Mouse (Mus musculus): ENCODE measurements at regions not wholly inside any gene's neighbourhood (a gene's known extent, or its start where the extent isn't known, plus 50 kb on each side); places are given as distances from the start of the nearest gene placed in this dataset.

DNA sequence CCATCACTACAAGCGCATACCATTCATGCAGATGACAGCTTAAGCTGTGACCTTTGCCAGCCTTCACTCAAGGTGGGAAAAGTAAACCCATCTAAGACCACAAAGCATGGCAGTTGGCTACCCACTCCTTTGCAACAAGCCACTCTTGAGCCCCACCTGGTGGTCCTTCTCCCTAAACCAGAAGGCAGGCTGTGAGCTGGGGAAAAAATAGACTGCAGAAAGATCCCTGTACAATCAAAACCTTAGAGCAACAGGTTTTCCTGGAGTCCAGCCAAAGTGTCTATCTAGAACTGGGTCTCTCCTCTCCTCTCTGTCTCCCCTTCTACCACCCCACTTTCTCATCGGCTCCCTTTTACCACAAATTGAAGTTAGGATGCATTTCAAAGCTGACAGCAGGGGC, 407.2 kb downstream of the Pdcd6ip start:
- DNase-seq (ENCODE audit: low spot score), result no peak

DNA sequence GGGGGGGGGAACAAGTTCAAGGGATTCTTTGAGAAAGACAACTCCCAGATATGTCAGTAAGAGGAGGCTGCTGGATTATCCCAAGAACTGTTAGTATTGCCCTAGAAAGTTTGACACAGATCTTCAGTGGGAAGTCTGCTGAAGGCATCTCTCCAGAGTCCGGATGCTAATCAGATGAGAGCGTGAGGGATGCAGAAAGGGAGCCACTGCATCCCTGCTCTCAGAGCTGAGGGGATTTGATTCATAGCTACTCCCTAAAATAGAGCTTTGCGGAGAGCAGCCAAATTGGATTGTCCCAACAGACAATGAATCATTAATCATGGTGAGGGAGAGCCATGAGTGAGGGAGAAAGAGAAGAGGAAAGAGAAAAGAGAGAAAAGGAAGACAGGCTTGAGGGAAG, 408.2 kb downstream of the Pdcd6ip start:
- DNase-seq (ENCODE audit: low spot score), result no peak

DNA sequence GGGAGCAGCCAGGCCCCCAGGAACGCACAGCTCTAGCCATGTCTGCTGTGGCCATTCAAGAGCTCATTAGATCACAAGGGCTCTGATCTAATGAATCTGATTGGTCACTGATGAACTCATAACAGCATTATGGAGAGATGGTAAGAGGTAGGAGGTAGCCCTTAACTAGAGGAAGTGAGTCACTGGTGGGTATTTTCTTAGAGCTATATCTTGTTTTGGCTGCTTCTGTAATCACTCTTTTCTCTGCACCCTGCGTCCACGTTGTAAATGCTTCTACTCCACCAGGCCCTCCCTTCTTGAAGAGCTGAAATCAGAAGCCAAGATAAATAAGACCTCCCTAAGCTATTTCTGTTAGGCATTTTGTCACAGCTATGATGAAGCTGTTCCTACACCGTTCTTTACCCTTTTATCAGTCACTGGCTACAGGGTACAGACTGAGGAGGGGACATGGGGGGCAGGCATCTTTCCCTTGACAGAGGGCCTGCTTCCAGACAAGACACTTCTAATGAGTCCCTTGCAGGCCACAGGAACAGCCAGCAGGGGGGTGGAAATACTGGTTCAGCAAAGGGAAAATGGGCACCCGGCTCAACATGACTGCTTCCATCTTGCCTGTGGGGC, 412.1 kb downstream of the Pdcd6ip start:
- DNase-seq (ENCODE audit: low spot score), result no peak

DNA sequence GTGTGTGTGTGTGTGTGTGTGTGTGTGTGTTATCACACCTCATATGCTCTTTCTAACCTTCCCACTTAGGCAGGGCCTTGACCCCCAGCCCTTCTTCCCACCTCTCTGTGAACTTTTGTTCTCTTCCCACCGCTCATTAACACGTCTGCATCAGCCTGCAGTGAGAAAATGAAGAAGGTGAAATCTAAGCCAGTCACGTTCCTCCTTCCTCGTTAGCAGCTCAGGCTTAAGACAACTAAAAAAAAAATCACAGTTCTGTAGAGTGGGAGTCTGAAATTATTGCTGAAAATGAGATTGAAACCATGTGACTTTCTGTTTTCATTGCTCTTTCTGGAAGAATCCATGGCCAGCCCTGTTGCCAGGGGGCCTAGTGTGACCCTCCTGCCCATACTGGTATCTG, 420.7 kb downstream of the Pdcd6ip start:
- DNase-seq (ENCODE audit: low spot score), result no peak

- no peak for DNase-seq (ENCODE audit: low spot score)
These were observed 424.8 kb downstream of the Pdcd6ip start for GRCm38 (mm10) chr9:113283244-113283643.

- DNase-seq (ENCODE audit: low spot score), result no peak
These were observed 437.5 kb downstream of the Pdcd6ip start for GRCm38 (mm10) chr9:113270595-113270994.

DNA sequence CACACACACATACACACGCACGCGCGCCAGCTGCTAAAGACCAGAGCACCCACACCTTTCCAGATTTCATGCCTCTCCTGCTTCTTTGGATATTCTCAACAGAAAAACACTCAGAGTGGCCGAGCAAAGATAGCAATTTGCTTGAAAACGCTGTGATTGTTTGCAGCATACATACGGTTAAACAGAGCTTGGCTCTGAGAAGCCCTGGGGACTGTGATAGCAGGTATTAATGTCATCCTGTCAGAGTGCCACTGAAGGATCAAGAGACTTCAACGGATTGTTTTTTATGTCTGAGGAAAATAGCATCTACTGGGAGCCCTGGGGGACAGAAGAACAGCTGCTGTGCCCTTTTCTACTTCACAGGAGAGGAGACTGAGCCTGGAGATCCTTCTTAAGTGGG, 440.4 kb downstream of the Pdcd6ip start:
- no peak for DNase-seq (ENCODE audit: low spot score)

DNA sequence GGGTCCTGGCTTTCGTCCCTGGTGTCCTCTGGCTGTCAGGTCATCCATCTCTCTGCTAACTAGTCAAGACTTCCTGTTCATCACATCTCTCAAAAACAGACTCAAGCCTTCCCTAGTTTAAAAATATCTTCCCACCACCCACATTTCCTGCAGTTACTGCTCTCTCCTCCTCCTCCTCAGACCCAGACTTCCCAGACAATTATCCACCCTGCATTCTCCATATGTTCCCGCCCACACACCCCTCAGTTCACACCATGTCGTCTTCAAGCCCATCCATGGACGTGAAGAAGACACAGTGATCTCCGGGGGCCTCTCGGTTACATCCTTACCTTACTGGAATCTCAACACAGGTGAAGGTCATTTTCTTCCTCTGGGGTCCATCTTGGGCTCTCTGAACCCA, 444.4 kb downstream of the Pdcd6ip start:
- DNase-seq (ENCODE audit: low spot score), result no peak

DNA sequence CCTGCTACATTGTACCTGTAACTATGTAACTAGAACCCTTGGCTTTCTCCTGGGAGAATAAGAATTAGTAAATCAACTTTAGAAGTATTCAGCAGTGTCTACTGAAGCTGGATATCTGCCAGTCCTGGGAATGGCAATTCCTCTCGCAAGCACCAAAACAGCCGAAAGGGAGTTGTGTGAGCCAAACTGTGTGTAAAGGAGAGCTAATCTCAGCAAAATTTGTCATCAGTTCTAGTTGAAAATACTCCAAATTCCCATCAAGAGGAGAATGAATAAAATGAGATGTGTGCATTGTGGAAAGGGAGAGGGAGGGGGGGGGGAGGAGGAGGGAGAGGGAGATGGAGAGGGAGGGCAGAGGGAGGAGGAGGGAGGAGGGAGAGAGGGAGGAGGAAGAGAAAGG, 447.8 kb downstream of the Pdcd6ip start:
- DNase-seq (ENCODE audit: low spot score), result no peak

- no peak for DNase-seq (ENCODE audit: low spot score)
These were observed 449.5 kb downstream of the Pdcd6ip start for GRCm38 (mm10) chr9:113258556-113258955.

DNA sequence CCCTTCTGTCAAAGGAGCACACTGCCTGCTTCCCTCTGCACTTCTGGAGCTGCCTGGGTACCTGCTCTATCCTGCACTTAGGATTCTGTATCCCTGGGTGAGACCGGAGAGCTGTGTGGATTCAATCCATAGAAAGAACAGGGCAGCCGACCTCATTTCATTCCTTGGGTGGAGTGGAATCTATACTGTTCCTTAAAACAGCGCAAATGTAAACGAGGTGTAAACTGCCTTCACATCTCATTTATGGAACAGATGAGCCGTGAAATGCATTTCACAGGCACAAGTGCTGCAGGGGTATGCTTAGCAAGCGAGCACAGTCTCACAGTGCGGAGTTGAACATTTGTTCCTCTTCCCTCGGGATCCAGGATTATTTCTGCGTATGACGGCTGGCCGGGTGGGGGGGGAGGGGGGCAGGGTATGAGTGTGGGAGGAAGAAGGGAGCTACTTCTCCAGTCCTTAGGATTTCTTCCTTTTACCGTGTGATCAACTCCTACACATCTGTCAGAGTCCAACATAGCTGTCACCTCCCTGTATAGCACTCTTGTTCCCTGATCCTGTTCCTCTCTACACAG, 459.3 kb downstream of the Pdcd6ip start:
- DNase-seq (ENCODE audit: low spot score), result no peak

DNA sequence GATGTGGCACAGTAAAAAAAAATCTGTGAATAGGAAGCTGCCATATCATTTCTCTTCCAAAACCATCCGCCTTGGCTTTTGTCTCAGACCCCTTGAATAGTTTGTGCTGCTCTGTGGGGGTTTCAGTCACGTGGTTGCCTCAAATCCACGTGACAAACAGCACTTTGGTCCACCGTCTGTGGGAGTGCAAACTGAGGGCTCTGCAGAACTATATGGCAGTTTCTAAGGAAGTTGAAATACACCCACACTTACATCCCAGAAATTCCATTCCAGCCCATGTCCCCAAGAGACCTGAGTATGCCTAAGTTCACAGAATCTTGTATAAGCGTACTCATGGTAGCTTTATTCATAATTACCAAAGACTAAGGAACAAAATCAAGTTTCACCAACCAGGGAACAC, 460.1 kb downstream of the Pdcd6ip start:
- no peak for DNase-seq (ENCODE audit: low spot score)

- DNase-seq (ENCODE audit: low spot score), result no peak
These were observed 464.2 kb downstream of the Pdcd6ip start for GRCm38 (mm10) chr9:113243870-113244269.

DNA sequence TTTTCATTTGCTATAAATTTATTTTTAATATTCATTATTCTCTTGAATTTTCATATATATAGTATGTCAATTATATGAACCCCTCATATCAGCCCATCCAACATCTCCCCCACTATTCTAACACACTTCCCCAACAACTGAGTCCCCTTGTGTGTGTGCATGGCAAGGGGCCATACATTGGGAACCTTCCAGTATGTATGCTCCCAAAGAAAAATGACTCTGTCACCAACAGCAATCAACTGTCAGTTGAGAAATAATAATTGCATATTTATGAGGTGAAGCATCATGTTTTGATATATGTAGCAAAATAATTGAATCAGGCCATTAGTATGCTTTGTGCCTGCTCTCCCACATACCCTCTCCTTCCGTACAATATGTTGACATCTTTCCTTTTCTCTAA, 474.7 kb downstream of the Pdcd6ip start:
- DNase-seq (ENCODE audit: low spot score), result no peak

DNA sequence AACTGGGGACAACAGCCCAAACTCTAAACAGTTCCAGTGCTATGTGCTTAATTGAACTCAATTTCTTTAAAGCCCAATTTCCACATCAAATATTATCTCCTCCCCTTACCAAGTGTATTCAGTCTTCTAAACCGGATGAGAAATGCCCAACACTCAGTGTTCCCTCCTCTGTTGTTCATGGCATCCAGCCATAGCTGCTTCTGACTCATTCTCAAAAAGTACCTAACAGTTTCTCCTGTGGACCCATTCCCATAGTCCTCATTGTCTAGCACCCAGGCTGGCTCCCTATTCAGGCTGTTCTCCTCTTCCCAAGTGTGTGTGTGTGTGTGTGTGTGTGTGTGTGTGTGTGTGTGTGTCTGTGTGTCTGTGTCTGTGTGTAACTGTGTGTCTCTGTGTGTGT, 478.7 kb downstream of the Pdcd6ip start:
- no peak for DNase-seq (ENCODE audit: low spot score)

GRCm38 (mm10) chr9:113213930-113214329, 494.1 kb downstream of the Pdcd6ip start:
- no peak for DNase-seq (ENCODE audit: low spot score)

DNA sequence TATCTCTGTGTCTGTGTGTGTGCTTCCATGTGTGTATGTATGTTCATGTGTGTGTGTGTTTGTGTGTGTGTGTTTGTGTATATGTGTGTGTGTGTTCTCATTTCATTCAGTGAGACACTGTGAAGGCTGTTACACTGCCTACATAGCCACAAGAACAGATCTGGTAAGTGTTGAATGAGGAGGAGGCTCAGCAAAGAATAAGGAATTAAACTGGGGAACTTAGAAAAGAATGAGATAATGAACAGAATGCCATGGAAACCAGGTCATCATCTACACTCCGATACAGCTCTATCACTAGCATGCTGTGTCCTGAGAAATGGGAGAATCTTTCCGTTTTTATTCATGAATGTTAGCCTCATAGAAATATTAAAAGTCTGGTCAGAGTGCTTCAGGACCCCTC, 495.7 kb downstream of the Pdcd6ip start:
- DNase-seq (ENCODE audit: low spot score), result no peak

GRCm38 (mm10) chr9:113208181-113208580, 499.9 kb downstream of the Pdcd6ip start:
- no peak for DNase-seq (ENCODE audit: low spot score)

DNA sequence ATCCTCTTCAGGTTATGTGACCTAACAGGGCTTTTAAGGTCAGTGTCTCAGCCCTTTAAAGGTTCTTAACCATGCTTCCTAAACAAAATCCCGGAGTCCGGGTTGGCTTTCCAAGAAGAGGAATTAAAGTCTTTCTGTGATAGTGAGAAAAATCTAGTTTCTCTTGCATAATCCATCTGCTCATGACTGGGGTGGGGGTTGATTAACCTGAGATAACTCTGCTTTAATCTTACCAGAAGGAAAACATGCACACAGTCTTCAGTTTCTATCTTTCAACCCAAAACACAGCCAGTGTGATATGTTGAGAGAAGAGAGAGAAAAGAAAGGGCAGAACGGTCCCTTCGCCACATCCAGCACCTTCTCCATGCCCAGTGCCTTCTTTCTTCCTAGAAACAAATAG, 508.8 kb downstream of the Pdcd6ip start:
- no peak for DNase-seq (ENCODE audit: low spot score)

GRCm38 (mm10) chr9:113195556-113195955, 512.5 kb downstream of the Pdcd6ip start:
- DNase-seq (ENCODE audit: low spot score), result no peak

DNA sequence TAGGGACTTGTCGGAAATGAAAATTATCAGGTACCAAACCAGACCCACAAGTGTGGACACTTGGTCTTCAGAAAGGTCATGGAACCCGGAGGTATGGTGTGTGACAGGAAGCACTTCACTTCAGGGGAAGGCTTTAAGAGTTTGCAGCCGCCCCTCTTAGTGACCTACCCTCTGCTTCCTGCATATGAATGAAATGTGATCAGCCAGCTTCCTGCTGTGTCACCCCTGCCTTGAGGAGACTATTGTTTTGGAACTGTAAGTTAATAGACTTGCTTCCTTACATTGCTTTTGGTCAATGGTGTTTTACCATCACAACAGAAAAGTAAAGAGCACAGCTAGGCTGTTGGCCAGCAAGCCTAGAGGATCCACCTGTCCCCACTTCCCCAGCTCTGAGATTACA, 515.3 kb downstream of the Pdcd6ip start:
- no peak for DNase-seq (ENCODE audit: low spot score)

DNA sequence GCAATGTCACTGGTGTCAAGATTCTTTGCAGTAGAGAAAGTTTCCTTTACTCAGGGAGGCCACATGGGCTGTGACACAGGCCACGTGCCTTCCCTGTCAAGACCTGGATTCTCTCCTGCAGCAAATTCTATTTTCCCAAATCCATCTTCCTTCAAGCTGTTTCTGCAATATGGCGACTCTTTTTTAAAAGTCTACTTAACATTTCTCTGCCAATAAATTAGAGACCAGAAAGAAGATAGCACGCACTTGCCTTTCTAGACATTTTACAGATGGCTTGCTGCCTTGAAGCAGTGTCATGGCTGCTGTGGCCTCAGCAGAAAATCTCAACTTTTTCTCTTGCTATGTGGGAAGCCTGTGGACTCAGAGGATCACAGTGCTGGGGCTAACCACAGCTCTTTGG, 516.9 kb downstream of the Pdcd6ip start:
- DNase-seq (ENCODE audit: low spot score), result no peak

- no peak for DNase-seq (ENCODE audit: low spot score)
These were observed 526.9 kb downstream of the Pdcd6ip start for GRCm38 (mm10) chr9:113181182-113181581.

DNA sequence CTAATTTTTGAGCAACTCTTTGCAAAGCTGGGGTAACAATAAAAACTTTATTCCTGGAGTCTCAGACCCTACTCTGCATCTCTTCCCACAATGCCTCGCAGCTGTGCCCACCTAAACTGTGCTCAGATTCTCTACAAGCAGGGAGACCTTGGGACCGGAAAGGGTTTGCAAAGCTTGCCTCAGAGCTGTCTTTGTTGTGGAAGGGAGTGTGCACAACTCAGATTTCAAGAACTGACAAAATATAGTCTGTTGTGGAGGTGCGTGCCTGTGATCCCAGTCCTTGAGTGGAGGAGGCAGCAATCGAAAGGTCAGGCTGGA, 530.2 kb downstream of the Pdcd6ip start:
- DNase-seq (ENCODE audit: low spot score), result no peak
